Mouse (Mus musculus) heart, embryonic 15.5 days (tissue): Measurements from ENCODE around the gene Prl7a1. TPM values are rescaled to one million over a fixed set of nuclear protein-coding genes. Genes with fewer than 3 reads are reported as not detected.

Experiments
- ATAC-seq: fragments of 200-750 bp; cut with Nextera tagmentation; replicated peaks from 2 replicates; pipeline ENCODE4 v1.8.0; 2017; ENCODE audit warnings: low read depth, moderate TSS enrichment; ENCODE audit not compliant: insufficient number of reproducible peaks, insufficient read depth, low FRiP score
- H3K27ac ChIP-seq: fragments of 300-500 bp; sonication (generic); 2 replicates; pipeline ENCODE4 v1.5.1; 2015; ENCODE audit warnings: mild to moderate bottlenecking, inconsistent platforms
- H3K27me3 ChIP-seq: fragments of 300-500 bp; sonication (generic); 2 replicates; pipeline ENCODE4 v1.6.1; 2015; ENCODE audit warnings: inconsistent platforms
- H3K36me3 ChIP-seq: fragments of 300-500 bp; sonication (generic); 2 replicates; pipeline ENCODE4 v1.6.1; 2015; ENCODE audit warnings: mild to moderate bottlenecking, inconsistent platforms
- H3K4me1 ChIP-seq: fragments of 300-500 bp; sonication (generic); replicated peaks from 2 replicates; pipeline ENCODE4 v1.6.1; 2015; ENCODE audit warnings: inconsistent platforms
- H3K4me2 ChIP-seq: fragments of 300-500 bp; sonication (generic); 2 replicates; pipeline ENCODE4 v1.6.1; 2015; ENCODE audit warnings: inconsistent platforms, mild to moderate bottlenecking, moderate library complexity
- H3K4me3 ChIP-seq: fragments of 300-500 bp; sonication (generic); 2 replicates; pipeline ENCODE4 v1.5.1; 2015; ENCODE audit warnings: mild to moderate bottlenecking, inconsistent platforms
- H3K9ac ChIP-seq: fragments of 300-500 bp; sonication (generic); 2 replicates; pipeline ENCODE4 v1.6.1; 2015; ENCODE audit warnings: mild to moderate bottlenecking, inconsistent platforms
- H3K9me3 ChIP-seq: fragments of 300-500 bp; sonication (generic); replicated peaks from 2 replicates; pipeline ENCODE4 v1.6.1; 2016; ENCODE audit warnings: inconsistent platforms
- WGBS: fragments of 180-500 bp; shearing (Covaris S2); methylation state at CpG from one replicate; pipeline ENCODE4 v1.1.7; 2015; ENCODE audit warnings: mixed read lengths; 5-methylcytosine and 5-hydroxymethylcytosine counted together
- polyA plus RNA-seq: library from polyadenylated mRNA; unstranded; fragments of >200 nt; fragmentation: Nextera tagmentation; extraction: Ambion mirVana; gene quantifications from 2 replicates; pipeline ENCODE4 v1.2.1, GENCODE M21; 2015

The Prl7a1 gene
- not detected in 2 replicates for polyA plus RNA-seq

- WGBS = 93% methylated on average over 3 of the region's 3 CpGs
These were observed at the start of gene Prl7a1 for GRCm38 (mm10) chr13:27642393-27642792. TSS of gene Prl7a1 (minus strand) at chr13:27642493.

GRCm38 (mm10) chr13:27667936-27668335, 25.6 kb upstream of the Prl7a1 start, which contains the start of gene Prl7a2:
TSS of gene Prl7a2 (minus strand) at chr13:27668036.
- Histone ChIP-seq H3K36me3 (no peaks in the 10 kb centered on the region), H3K4me3 (no peak within 1 kb of the TSS), H3K4me2 (no peak within 1 kb of the TSS), H3K27ac (no peak within 1 kb of the TSS), H3K9me3 (no peaks in the 10 kb centered on the region), H3K27me3 (no peaks in the 10 kb centered on the region), H3K4me1 (no peaks in the 10 kb centered on the region), H3K9ac (no peak within 1 kb of the TSS)
- ATAC-seq = no peak
- WGBS = 77% methylated on average over 4 of the region's 4 CpGs

More at GRCm38 (mm10) chr13:27642393-27642792, at the start of gene Prl7a1:
- ATAC-seq = no peak
- no peaks in the 10 kb centered on the region for H3K4me1 ChIP-seq
- no peak within 1 kb of the TSS for H3K9ac ChIP-seq
- no peak within 1 kb of the TSS for H3K27ac ChIP-seq
- no peaks in the 10 kb centered on the region for H3K36me3 ChIP-seq
- no peak within 1 kb of the TSS for H3K4me2 ChIP-seq
- no peaks in the 10 kb centered on the region for H3K9me3 ChIP-seq
- no peak within 1 kb of the TSS for H3K4me3 ChIP-seq
- no peaks in the 10 kb centered on the region for H3K27me3 ChIP-seq

GRCm38 (mm10) chr13:27660747-27661146, 18.5 kb upstream of the Prl7a1 start:
- H3K4me1 ChIP-seq = no peaks in the 10 kb centered on the region
- H3K27me3 ChIP-seq = no peaks in the 10 kb centered on the region
- WGBS = 66% methylated on average over 2 of the region's 2 CpGs
- H3K36me3 ChIP-seq = no peaks in the 10 kb centered on the region
- no peak overlapping the region for H3K4me2 ChIP-seq
- no peak overlapping the region for H3K4me3 ChIP-seq
- no peak overlapping the region for H3K9ac ChIP-seq
- H3K9me3 ChIP-seq = no peaks in the 10 kb centered on the region
- ATAC-seq = no peak
- H3K27ac ChIP-seq = no peak overlapping the region

- Histone ChIP-seq H3K4me3 (no peak within 1 kb of the TSS), H3K9ac (no peak within 1 kb of the TSS), H3K4me2 (no peak within 1 kb of the TSS), H3K4me1 (no peaks in the 10 kb centered on the region), H3K36me3 (no peaks in the 10 kb centered on the region), H3K9me3 (no peaks in the 10 kb centered on the region), H3K27me3 (no peaks in the 10 kb centered on the region), H3K27ac (no peak within 1 kb of the TSS)
- 65% methylated on average over 4 of the region's 4 CpGs for WGBS
- no peak for ATAC-seq
These were observed 31.8 kb downstream of the Prl7a1 start, which contains the start of gene Prl7b1 for GRCm38 (mm10) chr13:27610482-27610881. TSS of gene Prl7b1 (minus strand) at chr13:27610582.

Other genes starting within 250 kb of the Prl7a1 start
- not detected in 2 replicates for gene Prl8a6, start 203.8 kb downstream of the Prl7a1 start, polyA plus RNA-seq
- not detected in 2 replicates for gene Prl8a8, start 129.3 kb downstream of the Prl7a1 start, polyA plus RNA-seq
- not detected in 2 replicates for gene Prl8a9, start 77.9 kb downstream of the Prl7a1 start, polyA plus RNA-seq
- not detected in 2 replicates for gene Prl8a1, start 60.3 kb downstream of the Prl7a1 start, polyA plus RNA-seq
- not detected in 2 replicates for gene Prl7b1, start 31.9 kb downstream of the Prl7a1 start, polyA plus RNA-seq
- not detected in 2 replicates for gene Prl7a2, start 25.5 kb upstream of the Prl7a1 start, polyA plus RNA-seq
- gene Prl7d1, start 74.2 kb upstream of the Prl7a1 start, polyA plus RNA-seq = not detected in 2 replicates
- not detected in 2 replicates for gene Prl7c1, start 138.3 kb upstream of the Prl7a1 start, polyA plus RNA-seq
- not detected in 2 replicates for gene Prl2a1, start 159.2 kb upstream of the Prl7a1 start, polyA plus RNA-seq
- not detected in 2 replicates for gene Prl2c1, start 206.8 kb upstream of the Prl7a1 start, polyA plus RNA-seq